Mouse (Mus musculus) embryonic fibroblast, embryonic 13.5 days (primary cell): ENCODE results near the gene Scrn2.

Experiments
- CTCF ChIP-seq: IDR thresholded peaks from 2 replicates; pipeline ENCODE4 v1.5.1; 2011; ENCODE audit warnings: mild to moderate bottlenecking, control low read depth, low read length, moderate library complexity, borderline replicate concordance; ENCODE audit not compliant: insufficient read depth
- POLR2A ChIP-seq: IDR thresholded peaks from 2 replicates; pipeline ENCODE4 v1.6.1; 2011; ENCODE audit warnings: low read depth, mild to moderate bottlenecking, control low read depth, low read length, moderate library complexity

GRCm38 (mm10) chr11:97048090-97048650 lies 18.4 kb downstream of the Scrn2 start:
- no peak for TF ChIP-seq POLR2A
- no peak for TF ChIP-seq CTCF
